Mouse (Mus musculus): ENCODE data around the gene Serpinb6b. TPM values are rescaled to one million over a fixed set of nuclear protein-coding genes. Genes with fewer than 3 reads are reported as not detected.

Serpinb6b gene
- polyA plus RNA-seq, 1 experiment from 2014 or later: 2.9 TPM

DNA sequence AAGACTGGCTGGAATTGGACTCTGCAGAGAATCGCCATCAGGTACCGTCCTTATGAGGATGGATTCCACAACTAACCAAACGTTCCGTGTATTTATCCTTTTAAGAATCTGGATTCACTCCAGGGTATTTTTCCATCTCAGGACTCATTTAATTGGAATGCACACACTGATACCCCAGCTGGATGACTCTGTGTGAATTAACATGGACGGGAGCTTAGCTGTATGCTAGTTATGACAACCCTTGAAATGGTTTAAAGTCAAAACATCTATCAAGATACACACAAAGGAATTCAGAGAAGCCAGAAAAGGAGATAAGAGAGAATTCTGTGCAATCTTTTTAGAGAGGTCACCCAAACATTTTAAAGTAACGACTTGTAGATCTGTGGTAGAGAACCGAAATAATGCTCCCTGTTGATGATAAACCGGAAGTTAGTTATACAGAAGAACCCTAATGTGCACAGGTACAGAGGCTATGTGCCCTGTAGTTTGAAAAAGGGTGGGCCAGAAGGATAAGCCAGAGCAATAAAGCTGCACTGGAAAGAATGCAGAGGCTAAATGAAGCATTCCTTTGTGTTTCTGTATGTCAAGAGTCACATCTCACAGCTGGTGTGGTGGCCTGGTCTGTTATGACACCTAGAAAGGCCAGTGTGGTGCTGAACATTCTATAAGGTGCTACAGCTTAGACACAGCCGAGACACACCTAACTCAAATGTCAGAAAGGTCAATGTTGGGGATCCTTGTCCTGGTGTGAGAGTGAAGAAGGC, 837 bp upstream of the Serpinb6b start:
- Histone ChIP-seq H3K4me2 (ENCODE audit: low read depth, low read length) (no peak overlapping the region), H3K4me3 (ENCODE audit: low read depth, low read length) (no peak overlapping the region), H3K27ac (ENCODE audit: low read depth) (no peak overlapping the region), H3K36me3 (replicated peaks; ENCODE audit: insufficient read depth, low read length) (no peaks in the 10 kb centered on the region), H3K9me3 (ENCODE audit: low read length) (no peaks in the 10 kb centered on the region), H3K4me1 (ENCODE audit: insufficient read depth) (peaks cover 22% of the 10 kb centered on the region), H3K9ac (replicated peaks) (no peak overlapping the region), H3K27me3 (ENCODE audit: insufficient read depth, low read length) (no peaks in the 10 kb centered on the region)
- no peak for DNase-seq
- 82% methylated on average over 9 of the region's 9 CpGs for WGBS (ENCODE audit: insufficient replicate concordance)
- TF ChIP-seq CTCF (IDR thresholded peaks at IDR 0.05; ENCODE audit: low read depth) (no peak), EP300 (IDR thresholded peaks at IDR 0.05; ENCODE audit: low read depth) (no peak)
- ATAC-seq: no peak

DNA sequence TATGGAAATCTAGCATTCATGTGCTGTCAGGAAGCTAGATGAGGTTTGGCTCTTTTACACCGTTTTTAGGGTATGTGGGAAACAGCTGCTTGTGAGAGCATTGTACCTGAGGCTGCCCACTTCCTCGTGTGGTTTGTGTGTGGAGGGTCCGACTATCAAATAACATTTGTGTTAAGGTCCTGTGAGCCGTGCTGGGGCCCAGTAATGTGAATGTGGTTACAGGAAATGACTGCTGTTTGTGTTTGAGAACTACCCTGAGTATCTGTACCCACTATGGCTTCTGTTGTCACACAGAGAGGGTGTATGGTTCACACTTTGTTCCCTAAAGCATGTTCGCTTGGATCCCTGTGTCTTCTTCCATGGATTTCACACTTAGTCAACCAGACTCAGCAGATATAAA, 1.1 kb downstream of the Serpinb6b start:
- H3K36me3 ChIP-seq (replicated peaks; ENCODE audit: insufficient read depth, low read length): no peaks in the 10 kb centered on the region; the same call in 1 of the 2 replicates
- ATAC-seq (no peak), DNase-seq (no peak)
- H3K4me3 ChIP-seq (ENCODE audit: low read depth, low read length): no peak overlapping the region
- peak overlapping the region; percentile 29; the same call in 1 of the 2 replicates for H3K27ac ChIP-seq (ENCODE audit: low read depth)
- no peaks in the 10 kb centered on the region for H3K27me3 ChIP-seq (ENCODE audit: insufficient read depth, low read length)
- H3K9ac ChIP-seq (replicated peaks): no peak overlapping the region
- H3K4me1 ChIP-seq (ENCODE audit: insufficient read depth): peaks cover 41% of the 10 kb centered on the region
- peak overlapping the region; percentile 79 for H3K4me2 ChIP-seq (ENCODE audit: low read depth, low read length)
- no peak for TF ChIP-seq EP300 (IDR thresholded peaks at IDR 0.05; ENCODE audit: low read depth)
- no peak for TF ChIP-seq CTCF (IDR thresholded peaks at IDR 0.05; ENCODE audit: low read depth)
- H3K9me3 ChIP-seq (ENCODE audit: low read length): no peaks in the 10 kb centered on the region
- 27% methylated on average over 5 of the region's 5 CpGs for WGBS (ENCODE audit: insufficient replicate concordance)

DNA sequence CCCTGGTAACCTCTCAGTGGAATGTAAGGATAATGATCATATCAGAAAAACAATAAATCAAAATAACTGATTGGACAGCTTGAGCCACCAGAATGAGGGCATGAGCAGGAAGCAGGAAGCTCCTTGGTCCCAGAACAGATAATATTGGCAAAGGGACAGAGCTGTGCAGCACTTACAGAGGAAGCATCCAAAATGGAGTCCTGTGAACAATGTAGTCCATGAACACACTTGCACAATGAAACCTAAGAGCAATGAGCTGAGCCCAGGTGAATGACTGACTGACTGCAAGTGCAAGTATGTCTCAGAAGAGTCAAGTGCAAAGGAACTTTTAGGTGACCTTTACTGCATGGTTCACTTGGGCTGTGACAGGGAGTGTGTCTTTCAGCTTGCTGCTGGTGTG, 2.2 kb downstream of the Serpinb6b start:
- TF ChIP-seq EP300 (IDR thresholded peaks at IDR 0.05; ENCODE audit: low read depth) (no peak), CTCF (IDR thresholded peaks at IDR 0.05; ENCODE audit: low read depth) (no peak)
- Histone ChIP-seq H3K4me2 (ENCODE audit: low read depth, low read length) (no peak overlapping the region), H3K27ac (ENCODE audit: low read depth) (peak overlapping the region; percentile 90; the same call in 1 of the 2 replicates), H3K9ac (replicated peaks) (no peak overlapping the region), H3K27me3 (ENCODE audit: insufficient read depth, low read length) (no peaks in the 10 kb centered on the region), H3K9me3 (ENCODE audit: low read length) (no peaks in the 10 kb centered on the region), H3K4me3 (ENCODE audit: low read depth, low read length) (no peak overlapping the region), H3K36me3 (replicated peaks; ENCODE audit: insufficient read depth, low read length) (no peaks in the 10 kb centered on the region; the same call in 1 of the 2 replicates), H3K4me1 (ENCODE audit: insufficient read depth) (peaks cover 41% of the 10 kb centered on the region)
- no peak for ATAC-seq
- DNase-seq: no peak

DNA sequence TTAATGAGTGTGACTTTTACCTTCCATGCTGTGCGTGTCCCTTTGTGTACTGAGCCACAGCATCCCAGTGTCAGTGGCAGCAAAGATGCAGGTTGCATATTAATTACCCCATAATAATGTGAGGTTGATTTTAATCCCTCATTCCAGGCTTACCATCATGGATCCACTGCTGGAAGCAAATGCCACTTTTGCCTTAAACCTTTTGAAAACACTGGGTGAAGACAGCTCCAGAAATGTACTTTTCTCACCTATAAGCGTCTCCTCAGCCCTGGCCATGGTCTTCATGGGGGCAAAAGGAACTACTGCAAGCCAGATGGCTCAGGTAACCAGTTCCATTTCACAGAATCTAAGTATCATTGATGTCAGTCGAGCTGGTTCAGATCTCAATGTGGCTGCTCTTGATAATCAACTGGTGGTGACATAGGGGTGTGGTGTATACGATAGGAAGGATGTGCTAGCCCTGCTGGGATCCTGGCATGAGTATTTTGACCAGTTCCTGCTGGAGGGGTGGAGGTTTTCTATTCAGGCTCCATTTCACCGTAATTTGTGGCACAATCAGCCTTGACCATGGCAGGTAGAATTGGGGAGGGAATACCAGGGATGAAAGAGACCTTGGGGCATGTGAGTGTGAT, 3.5 kb downstream of the Serpinb6b start:
- Histone ChIP-seq H3K9me3 (ENCODE audit: low read length) (no peaks in the 10 kb centered on the region), H3K4me2 (ENCODE audit: low read depth, low read length) (peak overlapping the region; percentile 70), H3K4me1 (ENCODE audit: insufficient read depth) (peaks cover 41% of the 10 kb centered on the region), H3K27ac (ENCODE audit: low read depth) (peak overlapping the region; percentile 90), H3K36me3 (replicated peaks; ENCODE audit: insufficient read depth, low read length) (no peaks in the 10 kb centered on the region; the same call in 1 of the 2 replicates), H3K9ac (replicated peaks) (peak overlapping the region; percentile 60), H3K27me3 (ENCODE audit: insufficient read depth, low read length) (no peaks in the 10 kb centered on the region), H3K4me3 (ENCODE audit: low read depth, low read length) (peak overlapping the region; percentile 37)
- peak; percentile 99 for TF ChIP-seq EP300 (IDR thresholded peaks at IDR 0.05; ENCODE audit: low read depth)
- TF ChIP-seq CTCF (IDR thresholded peaks at IDR 0.05; ENCODE audit: low read depth): no peak
- DNase-seq (peak; percentile 53), ATAC-seq (peak; percentile 96)
- WGBS (ENCODE audit: insufficient replicate concordance): 54% methylated on average over 5 of the region's 5 CpGs

DNA sequence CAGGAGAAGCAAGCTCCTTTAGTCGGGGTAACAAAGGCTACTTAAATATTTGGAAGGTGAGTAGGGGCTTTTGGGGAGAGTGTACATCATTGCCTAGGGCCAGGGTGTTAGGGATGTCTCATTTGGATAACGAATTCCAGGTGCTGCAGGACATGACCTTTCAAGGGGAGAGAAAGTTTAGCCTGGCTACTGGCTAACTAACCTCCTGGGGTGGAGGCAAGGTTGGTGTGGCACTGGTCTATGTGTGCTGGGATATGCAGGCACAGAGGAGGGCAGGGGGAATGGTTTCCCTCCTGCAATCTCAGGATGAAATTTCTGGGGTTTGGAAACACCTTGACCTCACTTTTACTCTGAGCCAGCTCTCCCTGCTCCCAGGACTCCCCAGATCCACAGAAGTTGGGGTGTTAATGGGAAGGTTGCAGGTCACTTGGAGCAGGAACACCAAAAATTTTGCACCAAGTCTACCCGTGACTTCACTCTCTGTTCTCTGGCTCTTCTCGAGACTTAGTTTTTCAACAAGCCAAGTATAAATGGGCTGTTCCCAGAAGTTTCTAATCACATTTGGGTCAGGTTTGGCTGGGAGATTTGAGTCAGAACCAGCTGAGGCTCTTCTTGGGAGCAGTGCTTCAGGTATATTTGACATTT, 4.1 kb downstream of the Serpinb6b start:
- ATAC-seq: peak; percentile 73
- H3K4me3 ChIP-seq (ENCODE audit: low read depth, low read length): peak overlapping the region; percentile 37
- H3K27ac ChIP-seq (ENCODE audit: low read depth): peak overlapping the region; percentile 90
- H3K27me3 ChIP-seq (ENCODE audit: insufficient read depth, low read length): no peaks in the 10 kb centered on the region
- peaks cover 41% of the 10 kb centered on the region for H3K4me1 ChIP-seq (ENCODE audit: insufficient read depth)
- no peaks in the 10 kb centered on the region; the same call in 1 of the 2 replicates for H3K36me3 ChIP-seq (replicated peaks; ENCODE audit: insufficient read depth, low read length)
- H3K4me2 ChIP-seq (ENCODE audit: low read depth, low read length): peak overlapping the region; percentile 70
- peak overlapping the region; percentile 60 for H3K9ac ChIP-seq (replicated peaks)
- no peaks in the 10 kb centered on the region for H3K9me3 ChIP-seq (ENCODE audit: low read length)
- 54% methylated on average over 4 of the region's 4 CpGs for WGBS (ENCODE audit: insufficient replicate concordance)
- TF ChIP-seq EP300 (IDR thresholded peaks at IDR 0.05; ENCODE audit: low read depth) (no peak), CTCF (IDR thresholded peaks at IDR 0.05; ENCODE audit: low read depth) (no peak)
- DNase-seq: peak; percentile 16

DNA sequence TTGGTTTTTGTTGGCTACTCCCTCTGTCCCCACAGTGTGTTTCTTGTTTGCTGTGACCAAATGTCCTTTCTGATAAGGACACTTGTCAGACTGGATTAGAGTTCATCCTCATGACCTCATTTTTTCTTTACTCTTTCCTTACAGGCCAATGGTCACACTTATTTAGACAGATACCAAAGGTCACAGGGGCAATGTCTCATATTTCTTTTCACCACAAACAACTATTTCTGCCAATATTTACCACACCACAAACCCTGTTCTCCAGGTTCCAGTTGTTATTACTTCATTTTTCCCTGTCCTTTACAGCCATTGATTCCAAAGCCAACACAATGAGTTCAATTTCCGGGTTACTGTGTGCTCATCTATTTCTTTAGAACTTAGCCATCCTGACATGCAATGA, 4.6 kb downstream of the Serpinb6b start:
- H3K9me3 ChIP-seq (ENCODE audit: low read length): no peaks in the 10 kb centered on the region
- DNase-seq (no peak), ATAC-seq (peak; percentile 35)
- H3K9ac ChIP-seq (replicated peaks): no peak overlapping the region; the same call in 1 of the 2 replicates
- TF ChIP-seq EP300 (IDR thresholded peaks at IDR 0.05; ENCODE audit: low read depth) (no peak), CTCF (IDR thresholded peaks at IDR 0.05; ENCODE audit: low read depth) (no peak)
- 0 out of 2 replicates have a peak overlapping the region, but pooled peaks have one; percentile 37 for H3K4me3 ChIP-seq (ENCODE audit: low read depth, low read length)
- no peaks in the 10 kb centered on the region; the same call in 1 of the 2 replicates for H3K36me3 ChIP-seq (replicated peaks; ENCODE audit: insufficient read depth, low read length)
- no peaks in the 10 kb centered on the region for H3K27me3 ChIP-seq (ENCODE audit: insufficient read depth, low read length)
- H3K4me1 ChIP-seq (ENCODE audit: insufficient read depth): peaks cover 40% of the 10 kb centered on the region
- WGBS (ENCODE audit: insufficient replicate concordance): 58% methylated on average over 1 of the region's 1 CpGs
- H3K27ac ChIP-seq (ENCODE audit: low read depth): peak overlapping the region; percentile 90
- H3K4me2 ChIP-seq (ENCODE audit: low read depth, low read length): peak overlapping the region; percentile 70
